Mouse (Mus musculus) neural tube, embryonic 14.5 days (tissue): ENCODE measurements around the gene Olfr352. TPM values are rescaled to one million over a fixed set of nuclear protein-coding genes. Genes with fewer than 3 reads are reported as not detected.

Experiments
- ATAC-seq: fragments of 200-750 bp; cut with Nextera tagmentation; 2 replicates; pipeline ENCODE4 v1.8.0; 2017; ENCODE audit warnings: low read depth, mild to moderate bottlenecking, moderate TSS enrichment, moderate library complexity
- H3K27ac ChIP-seq: fragments of 300-500 bp; sonication (generic); 2 replicates; pipeline ENCODE4 v1.5.1; 2014; ENCODE audit warnings: low read depth, mild to moderate bottlenecking, control low read depth, low read length, moderate library complexity, mixed read lengths
- H3K27me3 ChIP-seq: fragments of 300-500 bp; sonication (generic); 2 replicates; pipeline ENCODE4 v1.6.1; 2014; ENCODE audit warnings: low read length; ENCODE audit not compliant: control insufficient read depth, insufficient read depth
- H3K36me3 ChIP-seq: fragments of 300-500 bp; sonication (generic); 2 replicates; pipeline ENCODE4 v1.6.1; 2014; ENCODE audit warnings: low read length, mixed read lengths; ENCODE audit not compliant: control insufficient read depth, insufficient read depth
- H3K4me1 ChIP-seq: fragments of 300-500 bp; sonication (generic); 2 replicates; pipeline ENCODE4 v1.6.1; 2014; ENCODE audit warnings: low read length; ENCODE audit not compliant: control insufficient read depth, insufficient read depth
- H3K4me2 ChIP-seq: fragments of 300-500 bp; sonication (generic); 2 replicates; pipeline ENCODE4 v1.6.1; 2014; ENCODE audit warnings: mild to moderate bottlenecking, low read depth, low read length, control low read depth
- H3K4me3 ChIP-seq: fragments of 300-500 bp; sonication (generic); 2 replicates; pipeline ENCODE4 v1.5.1; 2014; ENCODE audit warnings: low read depth, low read length, control low read depth, mixed read lengths
- H3K9ac ChIP-seq: fragments of 300-500 bp; sonication (generic); replicated peaks from 2 replicates; pipeline ENCODE4 v1.6.1; 2014; ENCODE audit warnings: low read depth, mild to moderate bottlenecking, control low read depth, low read length, mixed read lengths
- H3K9me3 ChIP-seq: fragments of 300-500 bp; sonication (generic); 2 replicates; pipeline ENCODE4 v1.6.1; 2016; ENCODE audit warnings: low read length; ENCODE audit not compliant: control insufficient read depth
- WGBS: fragments of 180-500 bp; shearing (Covaris S2); extraction: QIAGEN DNeasy Blood & Tissue Kit; methylation state at CpG from one replicate; pipeline ENCODE4 v1.1.7; 2014; 5-methylcytosine and 5-hydroxymethylcytosine counted together
- polyA plus RNA-seq: library from polyadenylated mRNA; unstranded; fragments of >200 nt; fragmentation: Nextera tagmentation; extraction: Ambion mirVana; gene quantifications from 2 replicates; pipeline ENCODE4 v1.2.1, GENCODE M21; 2014

The Olfr352 gene
- not detected in 2 replicates for polyA plus RNA-seq

DNA sequence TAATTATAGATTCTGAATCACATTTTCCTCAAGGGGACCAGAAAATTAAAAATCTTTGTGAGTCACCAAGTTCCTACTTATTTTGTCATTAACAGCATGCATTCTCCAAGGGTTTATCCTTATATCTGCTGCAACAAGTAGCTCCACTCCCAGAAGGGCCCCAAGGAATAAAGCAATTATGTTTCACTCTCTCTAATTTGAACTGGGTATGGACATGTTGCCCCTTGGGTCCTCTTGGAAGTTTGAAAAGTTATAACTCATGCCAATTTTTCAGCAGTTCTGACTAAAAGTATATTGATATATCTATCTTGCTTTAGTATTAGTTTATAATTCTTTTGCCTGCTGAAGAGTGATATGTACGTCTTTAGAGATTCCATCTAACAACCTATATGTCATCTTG is at the start of gene Olfr352:
Gene Olfr352 (plus strand): TSS at position 301 of the 400 bp plus-strand sequence.
- no peak within 1 kb of the TSS for H3K4me3 ChIP-seq
- no peak for ATAC-seq
- H3K27me3 ChIP-seq, result no peaks in the 10 kb centered on the region
- H3K4me2 ChIP-seq, result no peak within 1 kb of the TSS
- H3K4me1 ChIP-seq, result no peaks in the 10 kb centered on the region
- H3K27ac ChIP-seq, result no peak within 1 kb of the TSS
- no peak within 1 kb of the TSS for H3K9ac ChIP-seq
- 92% methylated on average over 1 of the region's 1 CpGs for WGBS
- no peaks in the 10 kb centered on the region; the same call in 1 of the 2 replicates for H3K9me3 ChIP-seq
- no peaks in the 10 kb centered on the region for H3K36me3 ChIP-seq

DNA sequence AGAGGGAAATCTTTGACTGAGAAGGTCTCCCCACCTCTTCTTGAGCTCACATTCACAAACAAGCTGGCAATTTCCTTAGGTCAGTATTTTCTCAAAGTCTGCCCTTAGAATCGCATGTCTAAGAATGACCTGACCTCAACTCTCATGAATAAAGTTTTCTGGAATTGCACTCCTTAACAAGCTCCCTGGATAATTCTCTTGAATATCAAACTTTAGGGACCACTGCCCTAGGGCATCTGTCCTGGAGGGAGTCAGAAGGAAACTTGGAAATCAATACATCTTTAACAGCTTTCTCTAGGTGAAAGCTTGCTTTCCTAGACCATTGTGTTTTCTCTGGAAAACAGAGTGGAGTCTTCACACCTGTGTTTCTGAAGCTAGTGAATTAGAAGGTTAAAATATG is 22.2 kb upstream of the Olfr352 start, which contains the start of gene Olfr350:
Gene Olfr350 (plus strand): TSS at position 301 of the 400 bp plus-strand sequence.
- 81% methylated on average over 1 of the region's 1 CpGs for WGBS
- Histone ChIP-seq H3K27ac (no peak within 1 kb of the TSS), H3K27me3 (no peaks in the 10 kb centered on the region), H3K4me2 (no peak within 1 kb of the TSS), H3K36me3 (no peaks in the 10 kb centered on the region), H3K9me3 (peaks cover 4% of the 10 kb centered on the region; the same call in 1 of the 2 replicates), H3K4me1 (no peaks in the 10 kb centered on the region), H3K4me3 (no peak within 1 kb of the TSS), H3K9ac (no peak within 1 kb of the TSS)
- ATAC-seq, result no peak

GRCm38 (mm10) chr2:36862560-36862959 is 5.7 kb upstream of the Olfr352 start, which contains the start of gene Olfr351:
Gene Olfr351, minus strand, starts transcription at chr2:36862660.
- Histone ChIP-seq H3K4me2 (no peak within 1 kb of the TSS), H3K4me3 (no peak within 1 kb of the TSS)

GRCm38 (mm10) chr2:36892836-36893235 is 24.6 kb downstream of the Olfr352 start, which contains the start of gene Olfr353:
Gene Olfr353, minus strand, starts transcription at chr2:36892936.
- no peaks in the 10 kb centered on the region for H3K36me3 ChIP-seq
- H3K4me1 ChIP-seq, result no peaks in the 10 kb centered on the region
- H3K9ac ChIP-seq, result no peak within 1 kb of the TSS
- no peak within 1 kb of the TSS for H3K4me2 ChIP-seq
- ATAC-seq, result no peak
- no peaks in the 10 kb centered on the region; the same call in 1 of the 2 replicates for H3K9me3 ChIP-seq
- no peak within 1 kb of the TSS for H3K27ac ChIP-seq
- H3K4me3 ChIP-seq, result no peak within 1 kb of the TSS
- no peaks in the 10 kb centered on the region for H3K27me3 ChIP-seq

More at GRCm38 (mm10) chr2:36862560-36862959, 5.7 kb upstream of the Olfr352 start, which contains the start of gene Olfr351:
- H3K9ac ChIP-seq, result no peak within 1 kb of the TSS
- no peaks in the 10 kb centered on the region for H3K27me3 ChIP-seq
- H3K36me3 ChIP-seq, result no peaks in the 10 kb centered on the region
- H3K27ac ChIP-seq, result no peak within 1 kb of the TSS
- H3K9me3 ChIP-seq, result no peaks in the 10 kb centered on the region; the same call in 1 of the 2 replicates
- 91% methylated on average over 1 of the region's 1 CpGs for WGBS
- no peak for ATAC-seq
- H3K4me1 ChIP-seq, result no peaks in the 10 kb centered on the region

GRCm38 (mm10) chr2:36897114-36897513 is 28.9 kb downstream of the Olfr352 start:
- Histone ChIP-seq H3K4me3 (no peak overlapping the region), H3K27ac (no peak overlapping the region), H3K9ac (no peak overlapping the region), H3K4me2 (no peak overlapping the region), H3K27me3 (no peaks in the 10 kb centered on the region), H3K9me3 (no peaks in the 10 kb centered on the region), H3K36me3 (no peaks in the 10 kb centered on the region), H3K4me1 (no peaks in the 10 kb centered on the region)
- no peak for ATAC-seq

GRCm38 (mm10) chr2:36905380-36905779 is 37.1 kb downstream of the Olfr352 start, which contains the start of gene Olfr354:
Gene Olfr354, plus strand, starts transcription at chr2:36905680.
- no peak within 1 kb of the TSS for H3K4me2 ChIP-seq
- H3K9ac ChIP-seq, result no peak within 1 kb of the TSS
- no peaks in the 10 kb centered on the region for H3K36me3 ChIP-seq
- no peaks in the 10 kb centered on the region for H3K4me1 ChIP-seq
- H3K27me3 ChIP-seq, result no peaks in the 10 kb centered on the region
- H3K27ac ChIP-seq, result no peak within 1 kb of the TSS
- H3K4me3 ChIP-seq, result no peak within 1 kb of the TSS
- no peak for ATAC-seq
- no peaks in the 10 kb centered on the region; the same call in 1 of the 2 replicates for H3K9me3 ChIP-seq

Other genes with a start within 250 kb of the Olfr352 start
- not detected in 2 replicates for gene Olfr345, start 228.4 kb upstream of the Olfr352 start, polyA plus RNA-seq
- not detected in 2 replicates for gene Olfr346, start 182.7 kb upstream of the Olfr352 start, polyA plus RNA-seq
- not detected in 2 replicates for gene Olfr347, start 136.6 kb upstream of the Olfr352 start, polyA plus RNA-seq
- gene Olfr348, start 84.2 kb upstream of the Olfr352 start, polyA plus RNA-seq, result not detected in 2 replicates
- gene Olfr50, start 77.9 kb upstream of the Olfr352 start, polyA plus RNA-seq, result not detected in 2 replicates
- not detected in 2 replicates for gene Olfr3, start 51.4 kb upstream of the Olfr352 start, polyA plus RNA-seq
- gene Olfr350, start 22.1 kb upstream of the Olfr352 start, polyA plus RNA-seq, result not detected in 2 replicates
- not detected in 2 replicates for gene Olfr351, start 5.8 kb upstream of the Olfr352 start, polyA plus RNA-seq
- not detected in 2 replicates for gene Olfr353, start 24.5 kb downstream of the Olfr352 start, polyA plus RNA-seq
- not detected in 2 replicates for gene Olfr354, start 37.2 kb downstream of the Olfr352 start, polyA plus RNA-seq
- not detected in 2 replicates for gene Olfr355, start 60.4 kb downstream of the Olfr352 start, polyA plus RNA-seq
- not detected in 2 replicates for gene Olfr356, start 68.7 kb downstream of the Olfr352 start, polyA plus RNA-seq
- gene Olfr357, start 125.4 kb downstream of the Olfr352 start, polyA plus RNA-seq, result not detected in 2 replicates
- not detected in 2 replicates for gene Olfr358, start 140.9 kb downstream of the Olfr352 start, polyA plus RNA-seq
- gene Olfr360, start 197.3 kb downstream of the Olfr352 start, polyA plus RNA-seq, result not detected in 2 replicates
- gene Olfr361, start 220.8 kb downstream of the Olfr352 start, polyA plus RNA-seq, result not detected in 2 replicates
- not detected in 2 replicates for gene Olfr362, start 249.4 kb downstream of the Olfr352 start, polyA plus RNA-seq